Mouse (Mus musculus) G1E (cell line): ENCODE measurements at regions not wholly inside any gene's neighbourhood (a gene's known extent, or its start where the extent isn't known, plus 50 kb on each side); places are given as distances from the start of the nearest gene placed in this dataset.

Experiments used
- ATAC-seq: 2 replicates; pipeline ENCODE4 v1.8.0; 2016; ENCODE audit warnings: mild to moderate bottlenecking; ENCODE audit not compliant: insufficient number of reproducible peaks, poor library complexity, low FRiP score, severe bottlenecking; ENCODE audit errors: extremely low read depth
- DNase-seq: peaks from one replicate; pipeline ENCODE4 v3.0.0; 2012; ENCODE audit warnings: low spot score
- H3K27me3 ChIP-seq: 2 replicates; pipeline ENCODE4 v1.6.1; 2012; ENCODE audit warnings: mild to moderate bottlenecking, low read length, inconsistent platforms; ENCODE audit not compliant: insufficient read depth
- H3K36me3 ChIP-seq: replicated peaks from 2 replicates; pipeline ENCODE3; 2012; ENCODE audit warnings: mild to moderate bottlenecking, inconsistent platforms
- H3K4me1 ChIP-seq: 2 replicates; pipeline ENCODE4 v1.6.1; 2012; ENCODE audit warnings: low read depth, low read length, inconsistent platforms, mixed read lengths; ENCODE audit not compliant: insufficient read depth
- H3K4me3 ChIP-seq: 2 replicates; pipeline ENCODE4 v1.5.1; 2012; ENCODE audit warnings: low read depth, mild to moderate bottlenecking, inconsistent platforms, low read length, moderate library complexity, mixed read lengths
- H3K9me3 ChIP-seq: replicated peaks from 2 replicates; pipeline ENCODE4 v1.6.1; 2012; ENCODE audit warnings: inconsistent platforms
- CTCF ChIP-seq: IDR thresholded peaks from 2 replicates; pipeline ENCODE4 v1.5.1; 2012; ENCODE audit warnings: low read depth, low read length, inconsistent platforms, mixed read lengths
- GATA1 ChIP-seq: IDR thresholded peaks from 2 replicates; pipeline ENCODE4 v1.6.1; 2012; ENCODE audit warnings: borderline replicate concordance, low read length, inconsistent platforms, mixed read lengths
- GATA2 ChIP-seq: IDR thresholded peaks from 2 replicates; pipeline ENCODE4 v1.6.1; 2012; ENCODE audit warnings: low read depth, low read length, inconsistent platforms, borderline replicate concordance
- POLR2AphosphoS5 ChIP-seq: IDR thresholded peaks from 2 replicates; pipeline ENCODE4 v1.6.1; 2012; ENCODE audit warnings: low read depth, low read length, inconsistent platforms; ENCODE audit not compliant: insufficient replicate concordance
- TAL1 ChIP-seq: conservative IDR thresholded peaks from 2 replicates; pipeline ENCODE4 v1.6.1; 2012; ENCODE audit warnings: low read depth, low read length, inconsistent platforms, mixed read lengths

DNA sequence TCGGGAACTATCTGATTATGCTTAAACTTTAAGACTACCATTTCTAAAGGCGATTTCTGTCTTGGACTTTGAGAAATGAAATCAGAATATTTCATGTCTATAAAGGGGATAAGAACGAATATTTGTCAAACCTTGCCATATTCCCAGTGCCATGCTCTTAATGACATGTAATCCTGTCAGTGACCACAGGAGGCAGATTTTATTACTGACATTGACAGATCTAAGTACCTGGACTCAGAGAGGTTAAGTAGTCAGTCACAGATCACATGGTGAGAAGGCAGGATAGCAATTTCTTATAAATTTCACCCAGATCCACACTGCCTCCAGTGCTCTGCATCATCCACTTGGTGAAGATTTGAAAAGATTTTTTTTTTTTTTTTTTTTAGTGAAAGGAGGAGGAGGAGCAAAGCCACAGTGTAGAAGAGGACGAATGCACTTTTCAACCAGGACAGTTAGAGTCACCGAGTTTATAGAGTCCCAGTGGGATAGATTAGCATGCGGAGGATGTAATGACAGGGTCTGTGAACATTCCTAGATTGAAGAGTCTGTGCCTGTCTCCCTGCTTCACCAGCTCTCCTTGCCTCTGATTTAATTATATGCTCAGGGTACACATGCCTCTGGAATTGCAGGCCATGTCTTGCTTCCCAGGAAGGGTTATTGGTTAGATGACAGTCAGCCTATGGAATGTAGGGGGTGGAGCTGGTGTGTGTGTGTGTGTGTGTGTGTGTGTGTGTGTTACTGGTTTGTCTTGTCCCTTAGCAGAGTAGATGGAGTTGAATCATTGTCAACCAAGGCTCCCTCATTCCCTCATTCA, 1379.7 kb downstream of the Gsdmc2 start:
- H3K27me3 ChIP-seq, result peaks cover 10% of the 10 kb centered on the region
- no peak for ATAC-seq
- no peak overlapping the region for H3K4me3 ChIP-seq
- no peak for DNase-seq
- no peak for TF ChIP-seq TAL1
- no peak for TF ChIP-seq GATA2
- no peak for TF ChIP-seq GATA1
- TF ChIP-seq POLR2AphosphoS5, result no peak
- TF ChIP-seq CTCF, result no peak
- no peaks in the 10 kb centered on the region for H3K4me1 ChIP-seq
- no peaks in the 10 kb centered on the region for H3K9me3 ChIP-seq
- no peaks in the 10 kb centered on the region for H3K36me3 ChIP-seq

GRCm38 (mm10) chr15:62462698-62463097, 1382.3 kb downstream of the Gsdmc2 start:
- Histone ChIP-seq H3K36me3 (no peaks in the 10 kb centered on the region), H3K4me3 (no peak overlapping the region), H3K27me3 (peaks cover 25% of the 10 kb centered on the region), H3K4me1 (no peaks in the 10 kb centered on the region), H3K9me3 (no peaks in the 10 kb centered on the region)
- DNase-seq, result no peak
- TF ChIP-seq POLR2AphosphoS5 (no peak), GATA1 (no peak), CTCF (no peak), GATA2 (no peak), TAL1 (no peak)
- no peak for ATAC-seq

- no peaks in the 10 kb centered on the region for H3K4me1 ChIP-seq
- DNase-seq (no peak), ATAC-seq (no peak)
- TF ChIP-seq GATA1 (no peak), CTCF (no peak), TAL1 (no peak), POLR2AphosphoS5 (no peak), GATA2 (no peak)
- H3K4me3 ChIP-seq, result no peak overlapping the region
- no peaks in the 10 kb centered on the region for H3K36me3 ChIP-seq
- H3K27me3 ChIP-seq, result peaks cover 25% of the 10 kb centered on the region
- no peaks in the 10 kb centered on the region for H3K9me3 ChIP-seq
These were observed 1383.5 kb downstream of the Gsdmc2 start for GRCm38 (mm10) chr15:62461398-62462051.

DNA sequence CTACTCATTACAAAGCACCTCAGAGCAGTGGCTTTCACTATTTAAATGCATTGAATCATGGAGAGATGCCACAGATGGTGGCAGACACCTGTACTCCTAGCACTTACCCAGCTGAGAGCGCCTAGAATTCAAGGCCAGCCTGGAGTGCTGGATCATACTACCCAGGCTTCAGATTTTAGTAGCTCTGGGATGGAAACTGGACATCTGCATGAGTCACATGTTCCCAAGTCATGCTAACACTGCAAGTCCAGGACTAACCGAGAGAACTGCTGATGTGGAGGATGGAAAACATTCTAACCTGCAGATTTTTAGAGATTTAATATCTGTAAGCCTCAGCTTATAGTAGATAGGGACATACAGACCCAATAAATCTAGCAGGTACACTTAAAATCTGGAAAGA, 1384.3 kb downstream of the Gsdmc2 start:
- TF ChIP-seq GATA2 (no peak), CTCF (no peak), POLR2AphosphoS5 (no peak), TAL1 (no peak), GATA1 (no peak)
- no peak for ATAC-seq
- no peak for DNase-seq
- H3K27me3 ChIP-seq, result peaks cover 25% of the 10 kb centered on the region
- H3K4me3 ChIP-seq, result no peak overlapping the region
- H3K4me1 ChIP-seq, result no peaks in the 10 kb centered on the region
- H3K9me3 ChIP-seq, result no peaks in the 10 kb centered on the region
- H3K36me3 ChIP-seq, result no peaks in the 10 kb centered on the region

GRCm38 (mm10) chr15:62460026-62460607, 1384.9 kb downstream of the Gsdmc2 start:
- no peak for ATAC-seq
- DNase-seq, result no peak
- Histone ChIP-seq H3K27me3 (peaks cover 28% of the 10 kb centered on the region), H3K4me1 (no peaks in the 10 kb centered on the region), H3K36me3 (no peaks in the 10 kb centered on the region), H3K9me3 (no peaks in the 10 kb centered on the region), H3K4me3 (no peak overlapping the region)
- TF ChIP-seq GATA2 (no peak), CTCF (no peak), GATA1 (no peak), POLR2AphosphoS5 (no peak), TAL1 (no peak)

DNA sequence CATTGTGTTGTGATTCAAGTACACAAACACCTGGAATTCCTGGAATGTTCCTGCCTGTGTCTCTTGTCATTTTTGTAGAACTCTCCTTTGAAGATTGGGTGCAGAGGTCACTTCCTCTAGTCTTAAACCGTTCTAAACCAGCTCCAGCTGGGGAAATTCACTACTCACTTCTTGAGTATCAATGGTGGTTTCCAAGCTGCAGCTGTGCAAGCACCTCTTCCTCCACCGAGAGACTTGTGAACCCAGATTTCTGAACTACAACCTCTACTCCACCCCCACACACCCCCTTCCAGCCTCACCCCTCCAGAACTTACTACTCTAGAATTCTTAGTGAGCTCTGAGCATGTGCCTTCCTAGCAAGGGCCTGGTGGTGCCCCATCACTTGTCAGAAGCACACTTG, 1387.0 kb downstream of the Gsdmc2 start:
- Histone ChIP-seq H3K9me3 (no peaks in the 10 kb centered on the region), H3K4me1 (no peaks in the 10 kb centered on the region), H3K27me3 (peaks cover 28% of the 10 kb centered on the region), H3K36me3 (no peaks in the 10 kb centered on the region), H3K4me3 (no peak overlapping the region)
- no peak for ATAC-seq
- no peak for DNase-seq
- no peak for TF ChIP-seq GATA2
- no peak for TF ChIP-seq POLR2AphosphoS5
- TF ChIP-seq CTCF, result no peak
- no peak for TF ChIP-seq GATA1
- TF ChIP-seq TAL1, result no peak
